Mouse (Mus musculus) spleen, postnatal 10 days (tissue): Measurements from ENCODE around the gene Cdc25a.
A peak's percentile ranks its signal among the peaks of the same experiment; 100 is the strongest.

ENCODE experiments used
- DNase-seq, 2 experiments: peaks; one replicate each; pipeline ENCODE4 v3.0.0; 2021 to 2022; ENCODE audit warnings: low spot score in 2 of 2

Gene Cdc25a

DNA sequence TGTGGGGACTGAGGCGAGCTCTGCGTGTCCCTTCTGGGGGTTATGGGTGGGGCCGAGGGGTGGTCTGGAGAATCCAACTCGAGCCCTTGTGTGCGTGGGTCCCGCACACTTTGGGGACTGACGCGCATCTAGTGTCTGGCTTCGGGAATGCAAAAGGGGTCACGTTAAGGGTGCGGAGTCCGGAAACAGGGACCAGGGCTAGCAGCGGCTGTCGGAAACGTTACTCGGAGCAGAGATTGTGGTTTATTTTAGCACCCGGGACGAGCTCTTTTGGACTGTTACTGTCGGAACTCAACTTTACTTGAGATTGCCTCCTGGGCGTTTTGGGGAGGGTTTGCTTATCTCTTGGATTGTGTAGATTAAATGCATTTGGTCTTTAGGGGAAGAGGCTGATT is 57.0 kb downstream of the Cdc25a start:
- DNase-seq = no peak

DNA sequence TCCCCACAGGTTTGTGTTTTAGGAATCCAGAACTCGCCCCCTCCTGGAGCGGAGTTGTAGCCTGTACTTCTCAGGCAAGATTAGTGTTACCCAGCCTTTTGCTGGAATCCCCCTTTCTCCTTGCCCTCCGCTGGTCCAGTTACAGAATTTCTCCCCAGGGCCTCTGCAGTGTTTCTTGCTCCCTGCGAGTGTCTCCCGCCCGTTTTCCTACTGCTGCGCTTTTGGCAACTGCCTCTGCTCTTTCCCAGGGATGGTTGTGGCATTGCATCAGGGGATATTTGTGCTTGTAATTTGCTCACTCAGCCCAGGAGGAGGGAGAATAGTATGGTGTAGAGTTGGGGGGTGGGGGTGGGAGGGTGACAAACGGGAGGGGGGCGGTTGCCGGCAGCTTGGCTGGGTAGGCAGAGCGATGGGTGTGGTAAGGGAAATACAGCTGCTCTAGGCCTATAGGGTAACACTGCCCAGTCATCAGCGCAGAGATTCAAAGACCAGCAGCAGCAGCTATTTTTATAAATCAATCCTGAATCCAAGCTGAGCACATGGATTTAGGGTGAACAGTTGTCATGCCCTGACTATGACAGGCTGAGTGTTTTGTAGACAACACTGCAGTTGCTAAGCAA is 57.5 kb downstream of the Cdc25a start:
- peak; percentile 10 to 23 for DNase-seq

DNA sequence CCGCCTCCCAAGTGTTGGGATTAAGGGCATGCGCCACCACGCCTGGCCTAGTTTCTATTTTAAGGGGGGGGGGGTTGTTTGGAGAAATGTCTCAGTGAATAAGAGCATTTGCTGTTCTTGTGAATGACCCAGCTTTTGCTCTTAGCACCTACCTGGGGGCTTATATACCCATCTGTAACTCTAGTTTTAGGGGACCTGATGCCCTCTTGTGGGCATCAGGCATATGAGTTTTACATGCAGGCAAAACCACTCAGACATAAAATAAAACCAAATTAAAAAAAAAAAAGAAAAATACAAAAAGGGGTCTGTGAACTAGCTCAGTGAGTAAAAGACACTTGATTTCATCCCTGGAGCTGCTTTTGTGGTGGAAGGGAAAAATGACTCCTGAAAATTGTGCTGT is 64.0 kb downstream of the Cdc25a start:
- no peak for DNase-seq

DNA sequence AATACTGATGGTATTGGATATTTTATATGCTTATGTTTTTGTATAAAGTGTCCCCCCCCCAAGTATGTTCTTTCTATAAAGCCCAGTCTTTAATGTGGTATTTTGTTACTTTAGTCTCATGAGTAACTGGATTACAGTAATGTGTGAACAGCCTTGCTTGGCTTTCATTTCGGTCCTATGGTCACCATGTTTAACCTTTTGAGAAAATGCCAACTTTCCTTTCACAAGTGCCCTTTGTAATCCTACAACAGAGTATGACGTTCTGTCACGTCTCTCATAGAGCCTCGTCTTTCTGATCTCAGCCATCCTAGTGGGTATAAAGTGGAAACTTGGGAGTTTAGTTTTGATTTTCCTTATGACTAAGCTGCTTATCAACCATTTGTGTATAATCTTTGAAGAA is 67.4 kb downstream of the Cdc25a start:
- no peak for DNase-seq
